Mouse (Mus musculus): ENCODE data around the gene Dennd4b. TPM values are rescaled to one million over a fixed set of nuclear protein-coding genes. Genes with fewer than 3 reads are reported as not detected.
"Not testable (repeated sequence)": the region's sequence is repeated elsewhere in the genome, so short reads cannot be mapped to it uniquely, and the experiment has no call there.

The Dennd4b gene
- polyA plus RNA-seq, 2 experiments from 2014 or later = 15.8 to 25.5 TPM

DNA sequence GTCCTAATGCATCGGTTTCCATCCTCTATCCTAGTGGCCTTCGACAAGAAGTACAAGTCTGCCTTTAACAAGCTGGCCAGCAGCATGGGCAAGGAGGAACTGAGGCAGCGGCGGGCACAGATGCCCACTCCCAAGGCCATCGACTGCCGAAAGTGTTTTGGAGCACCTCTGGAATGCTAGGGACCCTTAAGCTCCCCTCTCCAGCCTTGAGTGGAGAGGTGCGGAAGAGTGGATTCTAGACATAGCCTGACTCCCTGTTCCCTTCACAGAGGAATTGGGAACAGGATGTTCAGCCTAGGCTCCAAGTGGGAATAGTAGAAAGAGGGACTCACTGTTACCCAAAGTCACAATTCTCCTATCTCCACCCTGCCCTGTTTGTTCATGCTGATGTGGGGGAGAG lies 14.8 kb downstream of the Dennd4b start:
- no peak for ATAC-seq

DNA sequence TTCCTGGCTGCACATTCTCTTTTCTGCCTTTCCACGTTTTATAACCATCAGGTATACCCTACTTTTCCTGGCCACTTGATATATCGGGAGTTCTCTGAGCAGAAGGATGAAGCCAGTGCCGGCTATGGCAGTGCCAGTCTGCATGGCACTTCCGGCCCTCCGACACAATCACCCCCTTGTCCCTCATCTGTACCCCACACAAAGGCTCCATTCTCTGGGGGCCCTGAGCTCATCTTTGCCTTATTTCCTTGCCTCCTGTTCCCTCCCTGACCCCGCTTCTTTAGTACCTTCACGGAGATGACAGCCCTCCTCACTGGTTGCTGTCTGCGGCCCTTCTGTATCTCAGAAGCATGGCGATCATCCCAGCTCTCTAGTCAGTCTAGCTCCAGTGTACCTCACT lies 15.7 kb downstream of the Dennd4b start:
- no peak for ATAC-seq

DNA sequence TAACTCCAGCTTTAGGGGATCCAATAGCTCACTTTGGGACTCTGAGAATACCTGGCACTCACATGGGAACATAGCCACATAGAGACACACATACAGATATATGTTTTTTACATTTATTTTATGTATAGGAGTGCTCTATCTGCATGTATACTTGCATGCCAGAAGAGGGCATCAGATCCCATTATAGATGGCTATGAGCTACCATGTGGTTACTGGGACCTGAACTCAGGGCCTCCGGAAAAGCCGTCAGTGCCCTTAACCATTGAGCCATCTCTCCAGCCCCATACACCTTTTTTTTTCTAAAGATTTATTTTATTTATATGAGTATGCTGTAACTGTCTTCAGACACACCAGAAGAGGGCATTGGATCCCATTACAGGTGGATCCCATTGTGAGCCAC lies 19.2 kb downstream of the Dennd4b start:
- ATAC-seq = no peak

DNA sequence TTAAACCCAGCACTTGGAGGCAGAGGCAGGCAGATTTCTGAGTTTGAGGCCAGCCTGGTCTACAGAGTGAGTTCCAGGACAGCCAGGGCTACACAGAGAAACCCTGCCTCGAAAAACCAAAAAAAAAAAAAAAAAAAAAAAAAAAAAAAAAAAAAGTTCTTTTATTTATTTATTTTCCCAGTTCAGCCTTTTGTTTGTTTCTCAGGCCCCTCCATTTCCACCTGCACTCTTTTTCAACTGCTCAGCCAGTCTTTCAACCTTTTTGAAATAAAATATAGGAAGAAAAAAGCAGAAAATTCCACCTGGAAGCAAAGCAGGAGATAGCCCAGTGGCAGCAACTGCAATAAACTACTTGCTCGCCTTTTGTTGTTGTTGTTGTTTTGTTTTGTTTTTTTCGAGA lies 24.4 kb downstream of the Dennd4b start:
- ATAC-seq = not testable (repeated sequence)

DNA sequence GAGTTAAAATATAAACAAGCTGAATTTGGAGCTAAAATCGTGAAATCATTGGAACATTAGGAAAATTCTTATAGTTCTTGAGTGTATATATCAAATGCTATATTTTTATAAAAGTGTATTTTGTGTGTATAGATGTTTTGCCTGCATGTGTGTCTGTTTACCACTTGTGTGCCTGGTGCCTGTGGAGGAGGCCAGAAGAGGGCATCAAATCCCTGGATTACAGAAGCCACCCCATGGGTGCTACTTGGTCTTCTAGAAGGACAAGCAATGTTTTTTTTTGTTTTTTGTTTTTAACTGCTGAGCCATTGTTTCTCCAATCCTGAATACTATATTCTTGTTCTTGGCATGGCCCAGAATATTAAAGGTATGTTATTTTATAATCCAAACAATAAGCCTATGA lies 25.6 kb downstream of the Dennd4b start:
- ATAC-seq = no peak

DNA sequence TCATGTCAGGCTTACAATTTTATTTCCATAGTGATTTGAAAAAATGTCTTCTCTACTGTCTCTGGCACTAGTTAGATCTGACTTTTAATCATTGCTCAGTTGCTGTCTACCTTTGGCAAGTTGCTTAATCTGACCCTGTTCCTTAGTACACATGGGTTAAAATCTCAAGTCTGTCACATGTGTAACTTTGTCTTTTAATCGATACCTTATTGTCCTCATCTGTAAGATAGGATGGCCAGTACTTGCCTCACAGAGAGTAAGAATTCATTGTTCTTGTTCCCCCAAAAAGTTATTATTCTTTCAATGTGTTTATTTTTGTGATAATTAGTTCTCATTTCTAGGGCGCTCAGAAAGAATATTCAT lies 27.0 kb downstream of the Dennd4b start:
- no peak for ATAC-seq

DNA sequence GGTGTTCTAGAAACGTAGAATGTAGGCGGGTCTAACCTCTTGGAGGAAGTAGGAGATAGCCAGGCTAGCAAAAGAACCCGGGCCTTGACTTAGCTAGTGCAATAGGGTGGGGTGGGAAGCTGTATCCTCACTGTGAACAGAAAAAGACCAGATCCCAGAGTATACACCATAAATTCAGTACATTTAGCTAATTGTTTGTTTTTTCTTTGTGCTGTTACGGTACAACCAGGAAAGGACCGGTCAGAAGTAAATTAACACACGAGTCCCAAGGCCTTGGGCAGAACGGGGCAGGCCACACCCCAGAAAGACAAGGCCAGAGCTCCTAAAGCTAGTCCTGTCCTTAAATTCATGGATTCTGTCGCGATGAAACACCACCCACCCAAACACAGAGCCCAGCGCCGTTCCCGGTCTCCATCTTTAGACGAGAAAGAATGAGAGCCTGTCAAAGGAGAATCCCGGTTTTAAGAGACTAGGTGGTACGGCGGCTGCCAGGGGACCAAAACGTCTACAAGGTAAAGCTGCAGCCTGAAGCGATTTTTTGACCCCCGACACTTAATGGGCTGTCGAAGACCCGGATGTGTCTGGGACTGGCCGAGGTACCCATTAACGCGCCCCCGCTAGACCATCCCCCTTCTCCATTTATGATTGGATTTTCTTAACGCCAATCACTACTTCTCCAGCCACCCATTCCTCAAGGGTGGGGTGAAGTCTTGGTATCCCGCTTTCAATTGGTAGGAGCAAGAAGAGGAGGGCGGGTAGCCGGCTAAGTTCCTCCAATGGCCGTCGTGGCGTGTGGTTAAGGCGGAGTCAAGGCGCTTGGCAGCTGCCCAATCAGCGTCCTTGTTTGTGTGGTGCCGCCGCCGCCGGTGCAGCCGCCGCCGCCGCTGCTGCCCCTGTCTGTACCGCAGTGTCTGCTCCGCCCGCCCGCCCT lies 27.6 kb downstream of the Dennd4b start, which contains the start of gene Gatad2b:
Gene Gatad2b (plus strand): TSS at position 834 of the 931 bp plus-strand sequence.
- peak; percentile 97 for ATAC-seq

DNA sequence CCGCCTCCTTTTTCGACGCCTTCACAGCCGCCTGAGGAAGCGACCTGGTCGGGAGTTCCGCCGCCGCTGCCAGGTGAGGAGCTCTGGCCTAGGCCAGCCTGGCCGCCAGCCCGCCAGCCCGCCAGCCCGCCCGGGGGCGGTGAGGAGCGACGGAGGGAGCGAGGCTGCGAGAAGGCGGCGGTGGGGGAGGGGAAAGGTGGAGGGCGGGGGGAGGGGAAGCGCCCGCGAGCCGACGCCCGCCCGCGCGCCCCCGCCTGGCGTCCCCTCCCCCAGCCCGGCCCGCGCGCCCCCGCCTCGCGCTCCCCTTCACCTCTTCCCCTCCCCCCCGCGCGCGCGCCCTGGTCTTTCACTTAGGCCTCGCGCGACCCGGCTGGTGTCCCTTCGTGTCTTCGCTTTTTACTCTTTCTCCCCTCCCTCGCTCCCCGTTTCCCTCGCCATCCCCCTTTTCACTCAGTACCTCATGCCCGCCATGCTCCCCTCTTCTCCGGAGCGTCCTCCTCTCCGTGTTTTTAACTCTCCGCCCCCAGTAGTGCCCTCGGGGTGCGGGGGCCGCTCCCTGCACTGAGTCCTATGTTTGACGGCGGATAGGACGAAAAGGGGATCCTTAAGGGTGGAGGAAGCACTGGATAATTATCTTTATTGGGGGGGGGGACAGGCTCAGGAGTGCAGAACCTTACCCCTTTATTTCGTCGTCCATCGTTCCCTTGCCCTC lies 28.5 kb downstream of the Dennd4b start:
- ATAC-seq = no peak

DNA sequence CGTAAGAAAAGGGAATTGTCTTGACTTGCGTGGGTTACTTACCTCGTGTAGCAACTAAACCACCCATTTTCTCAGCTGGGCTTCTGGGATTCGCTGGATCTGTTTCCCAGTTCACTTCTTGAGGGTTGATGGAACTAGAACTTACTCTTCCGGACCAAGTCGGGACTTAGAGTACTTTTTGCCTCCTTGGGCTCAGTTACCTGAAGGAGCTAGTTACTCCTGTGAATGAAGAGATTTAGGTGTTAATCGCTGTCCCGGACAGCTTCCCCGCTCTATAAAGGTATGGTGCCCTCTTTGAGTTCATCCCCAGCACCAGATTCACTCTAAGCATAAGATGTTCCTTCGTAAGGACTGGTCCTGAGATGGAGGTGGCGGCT lies 29.1 kb downstream of the Dennd4b start:
- ATAC-seq = no peak

DNA sequence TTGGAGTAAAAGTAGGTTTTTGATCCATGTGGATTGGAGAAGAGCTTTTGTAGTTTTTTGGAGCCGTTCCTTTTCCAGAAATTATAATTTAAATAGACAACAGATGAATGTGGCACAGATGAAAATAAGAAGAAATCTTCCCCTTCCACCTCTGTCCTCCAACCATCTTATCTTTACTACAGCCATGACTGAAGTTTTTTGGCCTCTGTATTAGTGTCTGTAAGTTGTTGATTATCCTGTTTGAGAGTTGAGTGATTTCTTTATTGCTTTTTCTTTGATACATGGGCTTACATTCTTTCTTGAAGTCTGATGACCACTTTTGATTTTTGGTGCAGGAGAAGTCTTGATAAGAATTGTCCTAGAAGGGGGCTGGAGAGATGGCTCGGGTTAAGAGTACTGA lies 29.7 kb downstream of the Dennd4b start:
- no peak for ATAC-seq

DNA sequence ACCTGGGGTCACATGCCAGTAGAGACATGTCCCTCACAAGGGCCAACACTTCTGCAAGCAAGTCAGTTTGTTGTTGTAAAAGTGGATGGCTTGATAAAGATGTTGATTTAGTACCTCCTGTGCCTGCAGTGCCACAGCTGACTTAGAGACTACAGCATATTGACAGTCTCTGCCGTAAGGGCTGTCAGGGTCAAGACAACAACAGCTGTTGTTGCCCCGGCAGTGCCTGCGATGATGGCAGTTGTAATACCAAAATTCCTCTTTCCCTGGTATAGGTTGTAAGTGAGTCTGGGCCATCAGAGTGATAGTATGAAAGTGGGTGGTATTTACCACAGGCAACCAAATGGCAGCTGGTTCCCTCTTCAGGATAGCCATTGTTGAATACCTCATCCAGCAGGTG lies 40.8 kb downstream of the Dennd4b start:
- ATAC-seq = no peak

DNA sequence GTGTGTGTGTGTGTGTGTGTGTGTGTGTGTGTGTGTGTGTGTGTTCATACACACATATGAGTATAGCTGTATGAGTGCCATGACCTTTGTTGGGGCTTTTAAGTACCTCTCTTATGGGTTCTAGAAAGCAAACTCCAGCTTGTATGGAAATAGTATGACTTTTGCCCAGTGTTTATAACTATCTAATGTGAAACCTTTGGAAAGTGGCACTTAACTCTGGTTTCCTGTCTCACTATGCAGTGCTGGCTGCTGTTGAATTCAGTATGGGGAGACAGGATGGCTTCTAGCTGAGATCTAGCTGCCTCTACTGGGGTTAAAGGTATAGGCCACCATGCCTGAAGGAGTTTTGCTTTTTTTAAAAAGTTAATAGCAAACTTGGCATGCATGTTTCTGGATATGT lies 44.6 kb downstream of the Dennd4b start:
- peak; percentile 76 for ATAC-seq

DNA sequence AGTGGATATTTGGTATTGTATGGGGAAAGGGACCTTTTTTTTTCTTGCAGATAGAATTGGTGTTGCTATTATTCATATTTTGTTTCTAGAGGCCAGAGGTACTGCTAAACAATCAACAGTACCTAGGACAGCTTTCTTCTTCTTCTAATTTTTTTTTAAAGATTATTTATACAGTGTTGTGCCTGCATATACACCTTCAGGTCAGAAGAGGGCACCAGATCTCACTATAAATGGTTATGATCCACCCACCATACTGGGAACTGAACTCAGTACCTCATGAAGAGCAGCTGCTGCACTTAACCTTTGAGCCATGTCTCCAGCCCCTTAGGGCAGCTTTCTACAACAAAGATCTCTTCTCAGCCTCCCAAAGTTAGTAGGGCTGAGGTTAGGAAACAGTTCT lies 48.4 kb downstream of the Dennd4b start:
- no peak for ATAC-seq

DNA sequence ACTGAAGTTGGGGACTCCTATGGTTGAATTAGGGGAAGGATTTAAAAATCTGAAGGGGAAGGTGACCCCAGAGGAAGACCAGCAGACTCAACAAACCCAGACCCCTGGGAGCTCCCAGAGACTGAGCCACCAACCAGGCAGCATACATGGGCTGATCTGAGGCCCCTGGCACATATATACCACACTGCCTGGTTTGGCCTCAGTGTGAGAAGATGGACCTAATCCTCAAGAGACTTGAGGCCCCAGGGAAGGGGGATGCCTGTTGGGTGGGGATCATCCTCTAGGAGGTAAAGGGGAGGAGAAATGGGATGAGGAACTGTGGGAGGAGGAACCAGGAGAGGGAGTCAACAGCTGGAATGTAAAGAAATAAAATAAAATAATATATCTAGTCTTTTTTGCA lies 49.3 kb downstream of the Dennd4b start:
- ATAC-seq = no peak

DNA sequence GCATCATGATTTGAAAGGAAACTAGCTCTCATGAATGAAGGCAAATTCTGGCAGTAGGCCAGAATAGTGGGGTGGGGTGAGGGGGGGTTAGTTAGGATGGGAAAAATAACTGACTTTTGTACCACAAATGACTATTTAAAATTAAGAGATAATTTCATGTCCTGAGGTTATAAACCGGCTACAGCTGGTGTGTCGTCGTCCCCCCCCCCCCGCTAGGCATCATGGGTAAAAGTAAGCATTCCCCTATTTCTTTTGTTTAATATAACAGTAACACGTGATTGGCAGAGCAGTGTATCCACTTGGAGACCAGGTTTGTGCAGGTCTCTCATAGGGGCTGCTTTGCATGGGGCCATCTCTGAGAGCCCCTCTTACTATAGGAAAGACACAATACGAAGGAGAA lies 57.3 kb downstream of the Dennd4b start:
- no peak for ATAC-seq

DNA sequence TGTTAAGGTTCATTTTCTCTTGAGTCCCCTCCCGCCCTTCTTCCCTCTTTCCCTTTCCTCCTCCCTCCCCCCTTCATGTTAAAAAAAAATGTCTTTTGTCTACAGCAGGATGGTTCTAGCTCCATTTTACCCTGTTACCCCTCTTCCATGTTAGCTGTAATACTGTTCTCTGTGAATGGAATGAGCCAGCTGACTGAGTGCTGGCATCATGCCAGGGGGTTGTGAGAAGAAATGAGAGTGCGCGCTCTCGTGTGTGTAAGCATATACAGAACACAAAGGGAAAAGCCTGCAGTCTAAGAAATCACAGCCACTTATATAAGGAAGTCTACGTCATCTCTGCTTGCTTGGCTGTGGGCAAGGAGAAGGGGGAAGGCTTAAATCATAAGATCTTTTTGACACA lies 58.1 kb downstream of the Dennd4b start:
- ATAC-seq = no peak

Other genes starting within 250 kb of the Dennd4b start
- gene 4933434E20Rik, start 213.5 kb upstream of the Dennd4b start, polyA plus RNA-seq (2017; shearing (Covaris generic)) = 100 to 1,000 TPM; 295 to 347 TPM
- 100 to 1,000 TPM; 189 to 209 TPM for gene Ubap2l, start 212.6 kb upstream of the Dennd4b start, polyA plus RNA-seq (2017; shearing (Covaris generic))
- 100 to 1,000 TPM; 850 to 880 TPM for gene Tpm3, start 192.5 kb upstream of the Dennd4b start, polyA plus RNA-seq (2017; shearing (Covaris generic))
- under 1 TPM; 0.15 to 0.37 TPM for gene Nup210l, start 161.1 kb upstream of the Dennd4b start, polyA plus RNA-seq (2017; shearing (Covaris generic))
- 1,000 to 10,000 TPM; 7,353 to 7,820 TPM for gene Rps27, start 51.5 kb upstream of the Dennd4b start, polyA plus RNA-seq (2017; shearing (Covaris generic))
- under 1 TPM in 1 of 2 experiments, not detected in 1; 0.62 TPM for gene Rab13, start 51.5 kb upstream of the Dennd4b start, polyA plus RNA-seq (2017; shearing (Covaris generic))
- gene Jtb, start 33.6 kb upstream of the Dennd4b start, polyA plus RNA-seq (2017; shearing (Covaris generic)) = 10 to 100 TPM; 74.8 to 85.6 TPM
- gene Creb3l4, start 21.7 kb upstream of the Dennd4b start, polyA plus RNA-seq (2017; shearing (Covaris generic)) = not detected
- 10 to 100 TPM; 48.5 to 65.9 TPM for gene Slc39a1, start 17.0 kb upstream of the Dennd4b start, polyA plus RNA-seq (2017; shearing (Covaris generic))
- gene Crtc2, start 11.0 kb upstream of the Dennd4b start, polyA plus RNA-seq (2017; shearing (Covaris generic)) = 10 to 100 TPM; 33.2 to 42.9 TPM
- 10 to 100 TPM; 20.3 to 21.3 TPM for gene Gatad2b, start 28.0 kb downstream of the Dennd4b start, polyA plus RNA-seq (2017; shearing (Covaris generic))
- under 1 TPM in 1 of 2 experiments, not detected in 1; 0.21 TPM for gene Slc27a3, start 124.8 kb downstream of the Dennd4b start, polyA plus RNA-seq (2017; shearing (Covaris generic))
- gene Ints3, start 168.4 kb downstream of the Dennd4b start, polyA plus RNA-seq (2017; shearing (Covaris generic)) = 10 to 100 TPM; 13.8 to 17.2 TPM
- gene Npr1, start 200.7 kb downstream of the Dennd4b start, polyA plus RNA-seq (2017; shearing (Covaris generic)) = not detected
- 100 to 1,000 TPM in 1 of 2 experiments, 10 to 100 TPM in 1; 99.7 to 101 TPM for gene Ilf2, start 210.9 kb downstream of the Dennd4b start, polyA plus RNA-seq (2017; shearing (Covaris generic))
- 10 to 100 TPM; 48.3 to 56.3 TPM for gene Snapin, start 225.8 kb downstream of the Dennd4b start, polyA plus RNA-seq (2017; shearing (Covaris generic))
- 10 to 100 TPM; 43.5 to 67.8 TPM for gene Chtop, start 244.3 kb downstream of the Dennd4b start, polyA plus RNA-seq (2017; shearing (Covaris generic))
- gene S100a1, start 249.2 kb downstream of the Dennd4b start, polyA plus RNA-seq (2017; shearing (Covaris generic)) = 1 to 10 TPM; 5.6 to 6.6 TPM
- gene S100a13, start 249.2 kb downstream of the Dennd4b start, polyA plus RNA-seq (2017; shearing (Covaris generic)) = 100 to 1,000 TPM; 235 to 298 TPM